In the genomic region with DNA sequence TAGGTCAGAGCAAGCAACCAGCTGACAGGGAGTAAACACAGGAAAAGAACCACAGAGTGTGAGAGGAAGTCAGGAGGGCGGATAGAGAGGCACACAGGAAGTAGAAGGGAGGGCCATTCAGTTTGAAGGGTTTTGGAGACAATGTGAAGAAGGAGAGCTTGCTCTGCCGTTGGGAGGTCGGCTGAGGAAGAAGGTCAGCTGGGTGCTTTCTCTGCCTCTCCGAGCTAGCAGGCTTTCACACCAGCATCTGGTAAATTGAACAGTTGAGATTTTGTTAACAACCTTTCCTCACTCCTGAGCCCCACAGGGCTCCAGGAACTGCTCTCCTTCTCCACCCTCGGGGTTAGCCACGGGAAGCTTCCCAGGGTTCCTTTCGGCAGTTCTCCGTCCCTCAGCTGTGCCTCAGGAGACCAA, we compare ENCODE assay signal across 8 mouse cellular contexts.
A peak's percentile ranks its signal among the peaks of the same experiment; 100 is the strongest.
DNase-seq lines count a peak whose midpoint lies in the region; ATAC-seq and TF ChIP-seq lines count a peak whose summit lies in the region.

No protein-coding gene starts in this region.

- H3K4me1 ChIP-seq in hindbrain, embryonic 10.5 days (replicated peaks): no peaks in the 10 kb centered on the region
- H3K4me1 ChIP-seq in hindbrain, embryonic 11.5 days (replicated peaks; ENCODE audit: control insufficient read depth, insufficient read depth, low read length): no peaks in the 10 kb centered on the region
- H3K4me1 ChIP-seq in heart, embryonic 10.5 days: peaks cover 5% of the 10 kb centered on the region; the same call in 1 of the 2 replicates
- H3K4me1 ChIP-seq in kidney, postnatal 0 days (replicated peaks; ENCODE audit: insufficient read depth, low read length): no peaks in the 10 kb centered on the region
- H3K4me1 ChIP-seq in megakaryocyte, embryonic 14.5 days: peaks cover 49% of the 10 kb centered on the region
- no peaks in the 10 kb centered on the region for H3K4me1 ChIP-seq in forebrain, embryonic 14.5 days (ENCODE audit: control insufficient read depth, insufficient read depth, low read length)

- no peak for DNase-seq in hindbrain, embryonic 10.5 days (ENCODE audit: low spot score)
- DNase-seq in hindbrain, embryonic 11.5 days (ENCODE audit: low spot score): no peak
- DNase-seq in heart, embryonic 10.5 days (ENCODE audit: low spot score): no peak
- peak; percentile 71 for DNase-seq in kidney, postnatal 0 days (ENCODE audit: low spot score)
- DNase-seq in forebrain, embryonic 14.5 days (ENCODE audit: low spot score): no peak
- DNase-seq in urinary bladder, postnatal 10 days (ENCODE audit: low spot score): no peak
- DNase-seq in left cerebral cortex, postnatal 36 days (ENCODE audit: low spot score in 2 of 2): no peak

- H3K9me3 ChIP-seq in hindbrain, embryonic 10.5 days: no peaks in the 10 kb centered on the region
- no peaks in the 10 kb centered on the region for H3K9me3 ChIP-seq in hindbrain, embryonic 11.5 days (ENCODE audit: control insufficient read depth, low read length)
- H3K9me3 ChIP-seq in heart, embryonic 10.5 days: no peaks in the 10 kb centered on the region
- no peaks in the 10 kb centered on the region for H3K9me3 ChIP-seq in kidney, postnatal 0 days (replicated peaks; ENCODE audit: low read length)
- H3K9me3 ChIP-seq in megakaryocyte, embryonic 14.5 days: peaks cover under 1% of the 10 kb centered on the region; the same call in 1 of the 2 replicates
- no peaks in the 10 kb centered on the region for H3K9me3 ChIP-seq in forebrain, embryonic 14.5 days (replicated peaks; ENCODE audit: control insufficient read depth, low read length)

- no peak overlapping the region for H3K4me2 ChIP-seq in hindbrain, embryonic 11.5 days (replicated peaks; ENCODE audit: low read depth, low read length)
- H3K4me2 ChIP-seq in kidney, postnatal 0 days (ENCODE audit: low read length): no peak overlapping the region
- H3K4me2 ChIP-seq in forebrain, embryonic 14.5 days (ENCODE audit: low read length): no peak overlapping the region

- no peak overlapping the region for H3K9ac ChIP-seq in hindbrain, embryonic 11.5 days (ENCODE audit: low read depth, low read length)
- H3K9ac ChIP-seq in kidney, postnatal 0 days (ENCODE audit: low read depth, low read length): no peak overlapping the region
- no peak overlapping the region for H3K9ac ChIP-seq in forebrain, embryonic 14.5 days (ENCODE audit: low read length)

- no peak for TF ChIP-seq CTCF in kidney, postnatal 0 days (IDR thresholded peaks at IDR 0.05; ENCODE audit: low read depth)

- H3K27me3 ChIP-seq in hindbrain, embryonic 10.5 days (ENCODE audit: insufficient read depth, poor library complexity, severe bottlenecking): no peaks in the 10 kb centered on the region
- no peaks in the 10 kb centered on the region for H3K27me3 ChIP-seq in hindbrain, embryonic 11.5 days (ENCODE audit: control insufficient read depth, insufficient read depth, low read length)
- no peaks in the 10 kb centered on the region for H3K27me3 ChIP-seq in heart, embryonic 10.5 days (ENCODE audit: insufficient read depth, poor library complexity, severe bottlenecking)
- no peaks in the 10 kb centered on the region for H3K27me3 ChIP-seq in kidney, postnatal 0 days (ENCODE audit: insufficient read depth, low read length)
- H3K27me3 ChIP-seq in megakaryocyte, embryonic 14.5 days (replicated peaks): no peaks in the 10 kb centered on the region
- no peaks in the 10 kb centered on the region for H3K27me3 ChIP-seq in forebrain, embryonic 14.5 days (replicated peaks; ENCODE audit: control insufficient read depth, insufficient read depth, low read length)

- H3K36me3 ChIP-seq in hindbrain, embryonic 10.5 days: no peaks in the 10 kb centered on the region
- no peaks in the 10 kb centered on the region for H3K36me3 ChIP-seq in hindbrain, embryonic 11.5 days (ENCODE audit: control insufficient read depth, insufficient read depth, low read length)
- H3K36me3 ChIP-seq in heart, embryonic 10.5 days: no peaks in the 10 kb centered on the region
- no peaks in the 10 kb centered on the region for H3K36me3 ChIP-seq in kidney, postnatal 0 days (ENCODE audit: insufficient read depth, low read length)
- H3K36me3 ChIP-seq in megakaryocyte, embryonic 14.5 days (replicated peaks; ENCODE audit: low read length): peaks cover 31% of the 10 kb centered on the region
- no peaks in the 10 kb centered on the region for H3K36me3 ChIP-seq in forebrain, embryonic 14.5 days (ENCODE audit: control insufficient read depth, insufficient read depth, low read length)

- 66% methylated on average over 8 of the region's 8 CpGs for WGBS in hindbrain, embryonic 10.5 days
- 61% methylated on average over 8 of the region's 8 CpGs for WGBS in hindbrain, embryonic 11.5 days
- WGBS in heart, embryonic 10.5 days: 48% methylated on average over 8 of the region's 8 CpGs
- WGBS in kidney, postnatal 0 days: 50% methylated on average over 8 of the region's 8 CpGs
- WGBS in forebrain, embryonic 14.5 days: 70% methylated on average over 8 of the region's 8 CpGs

- intact Hi-C loops in left cerebral cortex, postnatal 36 days (cut with DNase I): no loop called here

- no peak for ATAC-seq in hindbrain, embryonic 11.5 days (ENCODE audit: low FRiP score)
- ATAC-seq in kidney, postnatal 0 days (replicated peaks; ENCODE audit: low FRiP score, low read depth): no peak
- ATAC-seq in forebrain, embryonic 14.5 days: no peak

- peak overlapping the region; percentile 40; the same call in 1 of the 2 replicates for H3K27ac ChIP-seq in hindbrain, embryonic 10.5 days
- H3K27ac ChIP-seq in hindbrain, embryonic 11.5 days (ENCODE audit: low read depth, low read length): no peak overlapping the region
- H3K27ac ChIP-seq in heart, embryonic 10.5 days: peak overlapping the region; percentile 42; the same call in 1 of the 2 replicates
- no peak overlapping the region for H3K27ac ChIP-seq in kidney, postnatal 0 days
- H3K27ac ChIP-seq in forebrain, embryonic 14.5 days (ENCODE audit: low read depth, low read length): no peak overlapping the region

- no peak overlapping the region for H3K4me3 ChIP-seq in hindbrain, embryonic 10.5 days
- no peak overlapping the region for H3K4me3 ChIP-seq in hindbrain, embryonic 11.5 days (ENCODE audit: low read depth, low read length)
- peak overlapping the region; percentile 24; the same call in 1 of the 2 replicates for H3K4me3 ChIP-seq in heart, embryonic 10.5 days
- H3K4me3 ChIP-seq in kidney, postnatal 0 days (replicated peaks; ENCODE audit: low read depth, low read length): no peak overlapping the region
- H3K4me3 ChIP-seq in megakaryocyte, embryonic 14.5 days (replicated peaks): peak overlapping the region; percentile 92
- no peak overlapping the region for H3K4me3 ChIP-seq in forebrain, embryonic 14.5 days (ENCODE audit: low read depth, low read length)

Comparison
In these comparisons a context has a peak if more than half of its experiments do, and no peak if none do; other contexts are left out.
1. H3K27ac ChIP-seq: peak in hindbrain, embryonic 10.5 days (single experiment) and heart, embryonic 10.5 days (single experiment); none in hindbrain, embryonic 11.5 days (single experiment), kidney, postnatal 0 days (single experiment) and forebrain, embryonic 14.5 days (single experiment).
2. H3K4me3 ChIP-seq: peak in heart, embryonic 10.5 days (single experiment) and megakaryocyte, embryonic 14.5 days (single experiment); none in hindbrain, embryonic 10.5 days (single experiment), hindbrain, embryonic 11.5 days (single experiment), kidney, postnatal 0 days (single experiment) and forebrain, embryonic 14.5 days (single experiment).